11 mouse cellular contexts compared by ENCODE assay signal in genomic region chr5:130247823-130248222, GRCm38 (mm10).
"Had no signal": no experiment of that assay in that cellular context is flagged by ENCODE, and none has a peak within 500 bp of the region (broad histone marks: within the 10 kb centered on the region; RNA-seq: fewer than 3 reads in every experiment).

No protein-coding gene starts in this region.

- H3K27ac ChIP-seq: limb, embryonic 13.5 days; liver, embryonic 14.5 days; midbrain, embryonic 13.5 days; neural tube, embryonic 15.5 days had no signal

- H3K9me3 ChIP-seq: limb, embryonic 13.5 days; midbrain, embryonic 13.5 days; neural tube, embryonic 15.5 days had no signal

- H3K4me3 ChIP-seq: limb, embryonic 13.5 days; midbrain, embryonic 13.5 days; myocyte; neural tube, embryonic 15.5 days had no signal

- DNase-seq: kidney, adult 8-10 months; kidney, postnatal 25 days; layer of hippocampus, postnatal 36 days; lung, embryonic 14.5 days; thymus, adult 18-20 months; thymus, postnatal 14 days had no signal

- H3K4me1 ChIP-seq: limb, embryonic 13.5 days; midbrain, embryonic 13.5 days; neural tube, embryonic 15.5 days had no signal

- H3K27me3 ChIP-seq: limb, embryonic 13.5 days; midbrain, embryonic 13.5 days; neural tube, embryonic 15.5 days had no signal

- ATAC-seq: midbrain, embryonic 13.5 days had no signal
